Mouse (Mus musculus): ENCODE data around the gene Tuba3b.

GRCm38 (mm10) chr6:145623141-145623540 lies 7.6 kb downstream of the Tuba3b start:
- TF ChIP-seq POLR2AphosphoS2 (IDR thresholded peaks at IDR 0.05; ENCODE audit: low read depth, low read length), result no peak
- TF ChIP-seq TCF12 (IDR thresholded peaks at IDR 0.05; ENCODE audit: low read depth, low read length), result no peak
- no peak for TF ChIP-seq ZKSCAN1 (IDR thresholded peaks at IDR 0.05; ENCODE audit: borderline replicate concordance, low read depth, low read length)
- no peak for TF ChIP-seq RAD21 (IDR thresholded peaks at IDR 0.05; ENCODE audit: low read depth, low read length)
- no peak for TF ChIP-seq ZC3H11A (IDR thresholded peaks at IDR 0.05; ENCODE audit: low read depth, low read length)
- no peak for TF ChIP-seq E2F4 (IDR thresholded peaks at IDR 0.05; ENCODE audit: insufficient replicate concordance, low read depth, low read length)
- no peak for TF ChIP-seq CTCF (conservative IDR thresholded peaks at IDR 0.05 in 1 of 2, IDR thresholded peaks at IDR 0.05 in 1 of 2; ENCODE audit: low read depth in 2 of 2, low read length in 2 of 2)
